Mouse (Mus musculus) heart, embryonic 15.5 days (tissue): ENCODE measurements around the gene Rsph6a. TPM values are rescaled to one million over a fixed set of nuclear protein-coding genes. Genes with fewer than 3 reads are reported as not detected.
"Not testable (repeated sequence)": the region's sequence is repeated elsewhere in the genome, so short reads cannot be mapped to it uniquely, and the experiment has no call there.

Experiments used
- ATAC-seq: fragments of 200-750 bp; cut with Nextera tagmentation; replicated peaks from 2 replicates; pipeline ENCODE4 v1.8.0; 2017; ENCODE audit warnings: low read depth, moderate TSS enrichment; ENCODE audit not compliant: insufficient number of reproducible peaks, insufficient read depth, low FRiP score
- H3K27ac ChIP-seq: fragments of 300-500 bp; sonication (generic); 2 replicates; pipeline ENCODE4 v1.5.1; 2015; ENCODE audit warnings: mild to moderate bottlenecking, inconsistent platforms
- H3K27me3 ChIP-seq: fragments of 300-500 bp; sonication (generic); 2 replicates; pipeline ENCODE4 v1.6.1; 2015; ENCODE audit warnings: inconsistent platforms
- H3K36me3 ChIP-seq: fragments of 300-500 bp; sonication (generic); 2 replicates; pipeline ENCODE4 v1.6.1; 2015; ENCODE audit warnings: mild to moderate bottlenecking, inconsistent platforms
- H3K4me1 ChIP-seq: fragments of 300-500 bp; sonication (generic); replicated peaks from 2 replicates; pipeline ENCODE4 v1.6.1; 2015; ENCODE audit warnings: inconsistent platforms
- H3K4me2 ChIP-seq: fragments of 300-500 bp; sonication (generic); 2 replicates; pipeline ENCODE4 v1.6.1; 2015; ENCODE audit warnings: inconsistent platforms, mild to moderate bottlenecking, moderate library complexity
- H3K4me3 ChIP-seq: fragments of 300-500 bp; sonication (generic); 2 replicates; pipeline ENCODE4 v1.5.1; 2015; ENCODE audit warnings: mild to moderate bottlenecking, inconsistent platforms
- H3K9ac ChIP-seq: fragments of 300-500 bp; sonication (generic); 2 replicates; pipeline ENCODE4 v1.6.1; 2015; ENCODE audit warnings: mild to moderate bottlenecking, inconsistent platforms
- H3K9me3 ChIP-seq: fragments of 300-500 bp; sonication (generic); replicated peaks from 2 replicates; pipeline ENCODE4 v1.6.1; 2016; ENCODE audit warnings: inconsistent platforms
- WGBS: fragments of 180-500 bp; shearing (Covaris S2); methylation state at CpG from one replicate; pipeline ENCODE4 v1.1.7; 2015; ENCODE audit warnings: mixed read lengths; 5-methylcytosine and 5-hydroxymethylcytosine counted together
- polyA plus RNA-seq: library from polyadenylated mRNA; unstranded; fragments of >200 nt; fragmentation: Nextera tagmentation; extraction: Ambion mirVana; gene quantifications from 2 replicates; pipeline ENCODE4 v1.2.1, GENCODE M21; 2015

Gene Rsph6a
- polyA plus RNA-seq, 1 experiment from 2014 or later: not detected

- Histone ChIP-seq H3K9me3 (no peaks in the 10 kb centered on the region), H3K27ac (no peak overlapping the region), H3K4me2 (no peak overlapping the region), H3K36me3 (no peaks in the 10 kb centered on the region), H3K27me3 (peaks cover 41% of the 10 kb centered on the region), H3K4me1 (peaks cover 4% of the 10 kb centered on the region), H3K9ac (no peak overlapping the region), H3K4me3 (no peak overlapping the region)
- no peak for ATAC-seq
- 1% methylated on average over 2 of the region's 2 CpGs for WGBS
Measured at GRCm38 (mm10) chr7:19068707-19069106, 14.2 kb downstream of the Rsph6a start.

- no peak for ATAC-seq
- Histone ChIP-seq H3K4me2 (no peak overlapping the region), H3K9me3 (no peaks in the 10 kb centered on the region), H3K36me3 (no peaks in the 10 kb centered on the region), H3K4me1 (peaks cover 4% of the 10 kb centered on the region), H3K9ac (no peak overlapping the region), H3K27me3 (peaks cover 35% of the 10 kb centered on the region), H3K27ac (no peak overlapping the region), H3K4me3 (no peak overlapping the region)
- WGBS: 42% methylated on average over 3 of the region's 3 CpGs
Measured at GRCm38 (mm10) chr7:19069500-19069899, 15.0 kb downstream of the Rsph6a start.

DNA sequence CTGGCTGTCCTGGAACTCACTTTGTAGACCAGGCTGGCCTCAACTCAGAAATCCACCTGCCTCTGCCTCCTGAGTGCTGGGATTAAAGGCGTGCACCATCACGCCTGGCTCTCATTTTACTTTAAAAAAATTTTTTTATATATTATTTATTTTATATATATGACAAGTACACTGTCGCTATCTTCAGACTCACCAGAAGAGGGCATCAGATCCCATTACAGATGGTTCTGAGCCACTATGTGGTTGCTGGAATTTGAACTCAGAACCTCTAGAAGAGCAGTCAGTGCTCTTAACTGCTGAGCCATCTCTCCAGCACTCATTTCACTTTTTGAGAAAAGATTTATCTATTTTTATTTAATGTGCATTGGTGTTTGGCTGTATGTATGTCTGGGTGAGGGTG, 16.5 kb downstream of the Rsph6a start:
- H3K9me3 ChIP-seq, H3K9ac ChIP-seq, H3K36me3 ChIP-seq, H3K4me1 ChIP-seq, H3K4me2 ChIP-seq, ATAC-seq, H3K27ac ChIP-seq, H3K4me3 ChIP-seq: not testable (repeated sequence)
- 49% methylated on average over 3 of the region's 3 CpGs for WGBS
- peaks cover 19% of the 10 kb centered on the region for H3K27me3 ChIP-seq

DNA sequence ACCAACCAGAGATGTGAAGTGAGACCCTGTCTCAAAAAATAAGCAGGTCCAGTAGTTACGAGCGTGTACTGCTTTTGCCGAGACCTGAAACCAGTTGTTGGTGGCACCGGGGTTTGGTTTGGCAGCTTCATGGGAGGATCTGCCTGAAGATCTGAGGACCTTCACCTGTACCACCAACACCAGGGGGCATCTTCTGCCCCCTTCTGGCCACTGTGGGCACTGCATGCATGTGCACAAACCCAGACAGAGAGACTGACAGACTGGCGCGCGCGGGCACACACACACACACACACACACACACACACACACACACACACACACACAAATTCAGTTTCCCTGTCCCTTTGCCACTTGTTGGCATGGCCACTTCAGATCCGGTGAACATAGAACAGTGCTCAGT, 19.0 kb downstream of the Rsph6a start:
- Histone ChIP-seq H3K4me1 (peaks cover 26% of the 10 kb centered on the region), H3K4me2 (no peak overlapping the region), H3K4me3 (no peak overlapping the region), H3K9me3 (no peaks in the 10 kb centered on the region), H3K27me3 (no peaks in the 10 kb centered on the region), H3K9ac (no peak overlapping the region), H3K36me3 (peaks cover 6% of the 10 kb centered on the region; the same call in 1 of the 2 replicates), H3K27ac (no peak overlapping the region)
- no peak for ATAC-seq
- WGBS: 81% methylated on average over 9 of the region's 9 CpGs

DNA sequence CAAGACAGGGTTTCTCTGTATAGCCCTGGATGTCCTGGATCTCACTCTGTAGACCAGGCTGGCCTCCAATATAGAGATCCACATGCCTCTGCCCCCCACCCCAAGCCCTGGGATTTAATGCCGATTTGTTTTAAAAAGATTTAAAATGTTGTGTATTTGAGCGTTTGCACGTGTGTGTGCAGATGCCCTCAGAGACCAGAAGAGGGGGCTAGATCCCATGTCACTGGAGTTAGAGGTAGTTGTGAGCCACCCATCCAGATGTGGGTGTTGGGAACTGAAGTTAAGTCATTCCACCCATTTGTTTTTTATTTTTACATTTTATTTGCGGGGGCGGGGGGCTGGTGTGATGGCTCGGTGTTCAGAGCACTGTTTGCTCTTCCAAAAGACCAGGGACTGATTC, 20.0 kb downstream of the Rsph6a start:
- 94% methylated on average over 6 of the region's 6 CpGs for WGBS
- H3K36me3 ChIP-seq: peaks cover 14% of the 10 kb centered on the region; the same call in 1 of the 2 replicates
- peaks cover 33% of the 10 kb centered on the region for H3K4me1 ChIP-seq
- H3K9ac ChIP-seq: no peak overlapping the region
- no peak overlapping the region for H3K27ac ChIP-seq
- H3K4me2 ChIP-seq: no peak overlapping the region
- H3K27me3 ChIP-seq: no peaks in the 10 kb centered on the region
- H3K4me3 ChIP-seq: no peak overlapping the region
- no peak for ATAC-seq
- no peaks in the 10 kb centered on the region for H3K9me3 ChIP-seq

- WGBS: 48% methylated on average over 5 of the region's 5 CpGs
- peaks cover 18% of the 10 kb centered on the region for H3K36me3 ChIP-seq
- peaks cover 33% of the 10 kb centered on the region for H3K4me1 ChIP-seq
- no peaks in the 10 kb centered on the region for H3K9me3 ChIP-seq
- no peak overlapping the region for H3K27ac ChIP-seq
- peak overlapping the region; percentile 83 for H3K4me2 ChIP-seq
- no peak for ATAC-seq
- H3K4me3 ChIP-seq: peak overlapping the region; percentile 96
- no peaks in the 10 kb centered on the region for H3K27me3 ChIP-seq
- 0 out of 2 replicates have a peak overlapping the region, but pooled peaks have one; percentile 35 for H3K9ac ChIP-seq
Measured at GRCm38 (mm10) chr7:19075231-19075630, 20.7 kb downstream of the Rsph6a start.

- Histone ChIP-seq H3K9ac (peak within 1 kb of the TSS; percentile 99), H3K4me1 (peaks cover 34% of the 10 kb centered on the region), H3K36me3 (peaks cover 25% of the 10 kb centered on the region), H3K4me3 (peak within 1 kb of the TSS; percentile 96), H3K4me2 (peak within 1 kb of the TSS; percentile 83), H3K27ac (peak within 1 kb of the TSS; percentile 83), H3K27me3 (no peaks in the 10 kb centered on the region), H3K9me3 (no peaks in the 10 kb centered on the region)
- ATAC-seq: peak; percentile 96
- 1% methylated on average over 84 of the region's 91 CpGs for WGBS
Measured at GRCm38 (mm10) chr7:19075723-19076585, 21.5 kb downstream of the Rsph6a start, which contains the start of gene Dmwd. TSS of gene Dmwd (plus strand) at chr7:19076227.

DNA sequence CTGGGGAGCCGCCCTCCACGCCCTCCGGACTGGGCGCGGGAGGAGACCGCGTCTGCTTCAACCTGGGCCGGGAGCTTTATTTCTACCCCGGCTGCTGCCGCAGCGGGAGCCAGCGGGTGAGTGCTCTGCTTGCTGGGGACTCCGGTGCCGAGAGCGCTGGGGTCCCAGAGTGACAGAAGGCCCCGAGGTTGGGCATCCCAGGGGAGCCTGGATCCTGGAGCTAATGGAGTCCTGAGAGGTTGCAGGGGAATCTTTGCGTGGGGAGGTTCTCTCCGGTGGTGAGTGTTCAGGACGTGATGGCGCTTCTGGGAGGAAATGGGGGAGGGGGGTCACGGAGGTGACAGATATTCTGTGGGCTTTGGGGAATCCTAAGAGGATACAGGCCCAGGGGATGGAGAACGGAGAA, 22.1 kb downstream of the Rsph6a start:
- Histone ChIP-seq H3K27me3 (no peaks in the 10 kb centered on the region), H3K9ac (peak overlapping the region; percentile 99), H3K9me3 (no peaks in the 10 kb centered on the region), H3K4me2 (peak overlapping the region; percentile 83), H3K36me3 (peaks cover 32% of the 10 kb centered on the region), H3K4me1 (peaks cover 40% of the 10 kb centered on the region), H3K4me3 (peak overlapping the region; percentile 96), H3K27ac (peak overlapping the region; percentile 83)
- ATAC-seq: no peak; the same call in 1 of the 2 replicates
- under 1% methylated on average over 22 of the region's 22 CpGs for WGBS

DNA sequence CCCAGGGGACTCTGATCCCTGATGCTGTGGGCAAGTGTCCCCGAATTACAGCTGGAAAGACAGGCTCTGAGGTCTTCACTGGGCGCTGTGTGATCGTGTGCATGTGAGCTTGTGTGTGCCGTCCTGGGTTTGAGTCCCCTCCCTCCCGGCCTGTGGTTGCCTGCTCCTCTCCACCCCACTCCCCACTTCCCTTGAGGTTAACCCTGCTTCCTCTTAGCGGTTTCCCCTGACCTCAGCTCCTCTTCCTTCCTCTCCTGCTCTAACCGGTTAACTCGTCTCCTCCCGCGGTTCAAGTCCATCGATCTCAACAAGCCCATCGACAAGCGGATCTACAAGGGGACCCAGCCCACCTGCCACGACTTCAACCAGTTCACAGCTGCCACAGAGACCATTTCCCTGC, 23.3 kb downstream of the Rsph6a start:
- ATAC-seq: no peak
- H3K4me1 ChIP-seq: peaks cover 52% of the 10 kb centered on the region
- peak overlapping the region; percentile 83 for H3K4me2 ChIP-seq
- peak overlapping the region; percentile 96 for H3K4me3 ChIP-seq
- H3K9me3 ChIP-seq: no peaks in the 10 kb centered on the region
- peak overlapping the region; percentile 99 for H3K9ac ChIP-seq
- peak overlapping the region; percentile 83 for H3K27ac ChIP-seq
- WGBS: 64% methylated on average over 14 of the region's 14 CpGs
- peaks cover 36% of the 10 kb centered on the region for H3K36me3 ChIP-seq
- H3K27me3 ChIP-seq: no peaks in the 10 kb centered on the region

DNA sequence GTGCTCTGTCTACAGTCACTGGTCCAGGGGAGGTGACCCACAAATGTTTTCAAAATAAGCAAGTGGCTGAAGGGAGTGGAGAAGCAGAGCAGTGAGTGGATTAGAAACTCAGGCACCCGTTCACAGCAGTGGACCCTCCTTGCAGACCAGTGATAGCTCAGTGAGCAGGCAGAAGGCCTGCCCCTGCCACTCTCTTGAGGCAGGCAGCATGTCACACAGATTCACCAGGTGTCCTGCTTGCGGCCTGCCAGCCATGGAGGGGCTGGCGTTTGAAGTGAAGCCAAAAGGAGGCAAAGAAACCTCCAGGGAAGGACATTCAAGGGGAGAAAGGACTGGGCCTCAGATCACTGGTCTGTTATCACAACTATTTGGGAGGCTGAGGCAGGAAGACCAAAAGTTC, 24.2 kb downstream of the Rsph6a start:
- no peak for ATAC-seq
- Histone ChIP-seq H3K36me3 (peaks cover 36% of the 10 kb centered on the region), H3K27ac (no peak overlapping the region), H3K4me2 (no peak overlapping the region), H3K9ac (no peak overlapping the region), H3K9me3 (no peaks in the 10 kb centered on the region), H3K4me1 (peaks cover 62% of the 10 kb centered on the region), H3K27me3 (no peaks in the 10 kb centered on the region), H3K4me3 (no peak overlapping the region)
- WGBS: 76% methylated on average over 3 of the region's 3 CpGs

GRCm38 (mm10) chr7:19080451-19080950, 26.0 kb downstream of the Rsph6a start:
- Histone ChIP-seq H3K27me3 (no peaks in the 10 kb centered on the region), H3K27ac (no peak overlapping the region), H3K9me3 (no peaks in the 10 kb centered on the region), H3K4me3 (no peak overlapping the region), H3K4me1 (peaks cover 74% of the 10 kb centered on the region), H3K36me3 (peaks cover 36% of the 10 kb centered on the region), H3K9ac (no peak overlapping the region), H3K4me2 (no peak overlapping the region)
- WGBS: 83% methylated on average over 19 of the region's 19 CpGs
- no peak for ATAC-seq
